Mouse (Mus musculus) kidney, adult 11 months (tissue): ENCODE measurements around the gene Cfap43.
A peak's percentile ranks its signal among the peaks of the same experiment; 100 is the strongest.

ENCODE experiments used
- DNase-seq: peaks from one replicate; pipeline ENCODE4 v3.0.0; 2022

The Cfap43 gene

DNA sequence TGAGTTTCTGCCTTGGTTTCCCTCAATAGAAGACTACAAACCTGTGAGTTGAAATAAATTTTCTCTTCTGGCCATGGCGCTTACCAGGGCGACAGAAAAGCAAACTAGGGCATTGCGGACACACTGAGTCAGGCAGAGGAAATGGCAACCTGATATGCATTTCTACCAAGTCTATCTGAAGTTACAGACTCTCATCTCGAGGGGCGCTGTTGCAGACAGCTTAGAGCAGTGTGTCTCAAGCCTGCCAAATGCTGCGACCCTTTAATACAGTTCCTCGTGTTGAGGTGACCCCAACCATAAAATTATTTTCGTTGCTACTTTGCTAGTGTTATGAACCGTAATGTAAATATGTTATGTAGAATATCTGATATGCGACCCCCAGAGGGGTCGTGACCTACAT is 138.1 kb downstream of the Cfap43 start:
- DNase-seq: no peak

DNA sequence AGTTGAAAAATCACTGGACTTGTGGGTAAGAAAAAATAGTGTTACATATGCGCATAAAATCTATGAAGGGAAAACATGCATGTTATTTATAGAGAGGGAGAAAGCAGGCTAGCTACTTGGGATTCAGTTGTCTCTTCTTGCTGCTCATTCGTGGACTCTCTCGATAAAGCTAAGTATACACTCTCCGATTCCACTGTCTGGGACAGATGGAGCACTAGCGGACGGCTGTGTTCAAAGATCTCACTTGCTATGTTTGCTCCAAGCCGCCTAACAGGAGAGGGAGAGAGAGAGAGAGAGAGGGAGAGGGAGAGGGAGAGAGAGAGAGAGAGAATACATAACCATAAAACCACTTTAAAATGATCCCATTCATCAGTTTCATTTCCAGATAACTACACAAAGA is 138.9 kb downstream of the Cfap43 start:
- DNase-seq: no peak

DNA sequence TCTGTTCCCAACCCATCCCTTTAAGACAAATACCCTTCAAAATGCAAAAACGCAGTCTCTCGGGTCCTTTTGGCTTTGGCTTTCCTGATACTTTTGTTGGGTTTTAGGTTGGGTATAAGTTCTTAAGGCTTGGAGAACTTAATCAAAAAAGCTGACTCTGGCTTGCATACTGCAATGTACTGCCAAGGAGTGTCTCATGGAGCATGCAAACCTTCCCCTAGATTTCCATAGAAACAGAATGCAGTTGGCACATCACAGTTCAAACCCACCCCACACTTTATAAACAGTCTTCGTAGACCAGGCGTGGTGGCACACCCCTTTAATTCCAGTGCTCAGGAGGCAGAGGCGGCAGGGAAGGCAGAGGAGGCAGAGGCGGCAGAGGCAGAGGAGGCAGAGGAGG is 141.2 kb downstream of the Cfap43 start:
- DNase-seq: no peak

DNA sequence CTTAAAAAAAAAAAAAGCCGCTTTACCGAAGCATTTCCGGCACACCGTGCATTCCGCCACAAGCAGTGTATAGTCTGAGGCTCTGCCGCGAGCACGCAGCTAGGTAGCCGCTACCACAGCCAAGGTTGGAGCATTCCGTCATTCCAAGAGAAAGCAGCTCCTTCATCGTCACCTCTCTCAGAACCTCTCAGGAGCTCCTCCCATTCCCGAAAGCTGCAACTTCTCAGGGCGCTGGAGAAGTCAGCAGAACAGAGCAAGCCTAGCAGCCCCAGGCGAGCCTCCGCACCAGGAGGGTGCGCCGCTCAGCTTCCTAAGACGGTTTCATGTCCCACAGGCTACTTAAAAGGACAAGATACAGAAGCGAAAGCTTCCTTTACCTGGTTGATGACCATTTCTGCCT is 163.5 kb downstream of the Cfap43 start:
- DNase-seq: no peak

DNA sequence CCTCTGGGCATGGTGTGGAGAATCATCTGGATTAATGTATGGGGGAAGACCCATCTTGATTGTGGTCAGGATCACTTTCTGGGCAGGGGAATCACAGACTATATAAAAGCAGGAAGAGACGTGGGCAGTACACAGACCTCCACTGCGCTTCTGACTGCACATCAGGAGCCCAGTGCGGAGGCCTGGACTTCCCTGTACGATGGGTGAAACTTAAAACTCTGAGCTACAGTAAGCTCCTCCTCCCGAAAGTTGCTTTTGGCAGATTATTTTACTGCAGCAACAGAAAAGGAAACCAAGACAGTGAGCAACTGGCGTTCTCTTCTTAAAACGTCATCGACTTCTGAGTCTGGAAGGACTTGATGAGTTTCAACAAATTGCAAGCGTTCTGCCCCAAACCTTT is 164.2 kb downstream of the Cfap43 start:
- no peak for DNase-seq

- no peak for DNase-seq
Measured at GRCm38 (mm10) chr19:47753921-47754320, 165.2 kb downstream of the Cfap43 start.

DNA sequence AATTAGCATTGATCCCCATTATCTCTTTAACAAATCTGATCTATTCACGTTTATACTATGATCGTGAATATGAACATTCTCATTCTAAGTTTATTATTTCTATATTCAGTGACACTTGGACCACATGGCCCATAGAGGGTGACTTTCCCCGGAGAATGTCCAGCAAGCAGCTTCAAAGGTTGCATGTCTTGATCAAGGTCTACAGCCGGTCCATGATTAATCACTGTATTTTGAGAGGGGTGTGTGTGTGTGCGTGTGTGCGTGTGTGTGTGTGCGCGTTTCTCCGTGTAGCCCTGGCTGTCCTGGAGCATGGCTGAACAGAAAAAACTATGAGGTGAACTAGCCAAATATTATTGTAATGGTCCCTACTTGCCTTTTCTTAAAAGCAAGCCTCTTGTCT is 166.6 kb downstream of the Cfap43 start:
- DNase-seq: no peak

DNA sequence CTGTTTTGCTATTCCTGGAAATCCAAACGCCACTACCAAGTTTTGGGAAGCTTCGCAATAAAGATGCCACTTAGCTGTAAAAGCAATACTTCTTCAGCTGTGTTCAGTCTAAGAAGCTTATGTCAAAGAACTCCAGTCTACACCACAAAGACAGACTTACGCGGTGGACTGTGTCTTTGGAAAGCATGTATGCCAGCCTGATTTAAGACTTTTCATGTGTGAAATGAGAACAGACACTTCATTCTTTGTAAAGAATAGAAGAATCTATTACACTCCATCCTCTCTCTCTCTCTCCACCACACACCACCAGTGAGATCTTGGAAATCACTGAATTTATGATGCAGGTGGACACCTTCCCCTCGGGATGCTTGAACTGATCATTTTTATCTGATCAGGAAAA is 168.7 kb downstream of the Cfap43 start:
- DNase-seq: no peak

DNA sequence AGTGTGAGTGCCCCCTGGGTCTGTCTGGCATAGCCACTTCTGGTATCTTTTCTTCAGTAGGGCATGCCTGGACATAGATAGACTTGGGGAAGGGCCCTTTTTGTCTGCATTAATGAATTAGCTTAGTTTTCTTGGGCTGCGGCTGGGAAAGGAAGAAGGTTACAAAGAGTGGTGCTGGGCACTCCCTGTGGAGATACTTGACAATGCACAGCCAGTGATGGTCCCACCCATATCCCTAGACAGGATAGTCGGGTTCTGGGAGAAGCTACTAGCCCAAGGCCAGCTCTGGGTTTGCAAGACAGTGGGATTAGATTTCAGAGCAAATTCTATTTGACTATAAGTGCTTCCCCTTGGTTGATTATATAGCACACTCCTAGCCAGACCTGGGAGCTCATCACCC is 170.1 kb downstream of the Cfap43 start:
- no peak for DNase-seq

DNA sequence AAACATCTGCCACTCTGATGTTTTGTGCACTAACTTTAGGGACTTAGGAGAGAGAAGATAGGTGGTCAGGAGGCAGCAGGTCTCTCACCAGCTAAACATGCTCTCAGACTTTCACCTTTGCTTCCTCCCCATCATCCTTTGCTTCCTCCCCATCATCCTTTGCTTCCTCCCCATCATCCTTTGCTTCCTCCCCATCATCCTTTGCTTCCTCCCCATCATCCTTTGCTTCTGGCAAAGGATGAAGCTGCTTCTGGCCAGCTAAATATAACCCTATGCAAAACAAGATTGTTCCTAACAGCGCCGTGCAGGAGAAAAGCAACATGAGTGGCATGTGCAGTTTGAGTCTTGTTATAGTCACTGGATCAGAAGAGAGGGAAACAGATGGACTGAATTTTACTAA is 172.0 kb downstream of the Cfap43 start:
- no peak for DNase-seq

GRCm38 (mm10) chr19:47731931-47732330 is 187.2 kb downstream of the Cfap43 start:
- DNase-seq: no peak

- DNase-seq: peak; percentile 99
Measured at GRCm38 (mm10) chr19:47731071-47731881, 187.8 kb downstream of the Cfap43 start, which contains the start of gene Sfr1. TSS of gene Sfr1 (plus strand) at chr19:47731682.

GRCm38 (mm10) chr19:47730691-47731070 is 188.4 kb downstream of the Cfap43 start:
- DNase-seq: peak; percentile 43

GRCm38 (mm10) chr19:47725643-47726140 is 193.4 kb downstream of the Cfap43 start:
- no peak for DNase-seq

DNA sequence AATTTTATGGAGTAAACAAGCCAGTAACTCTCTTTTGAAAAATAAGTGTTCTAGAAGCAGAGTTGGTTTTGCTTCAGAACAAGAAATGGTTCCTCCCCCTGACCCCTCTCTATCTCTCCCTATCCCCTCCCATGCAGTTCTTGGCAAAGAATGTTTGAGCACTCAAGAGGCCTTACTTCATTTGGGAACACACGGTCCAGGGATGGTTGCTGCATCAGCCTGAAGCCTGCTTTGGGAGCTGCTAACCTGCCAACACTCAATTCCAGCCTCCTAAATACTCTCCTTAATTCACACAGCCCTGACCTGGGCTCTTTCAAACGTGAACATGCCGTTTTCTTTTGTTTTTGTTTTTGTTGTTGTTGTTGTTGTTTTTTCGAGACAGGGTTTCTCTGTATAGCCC is 194.2 kb downstream of the Cfap43 start:
- DNase-seq: no peak

GRCm38 (mm10) chr19:47722471-47722870 is 196.6 kb downstream of the Cfap43 start:
- DNase-seq: no peak

DNA sequence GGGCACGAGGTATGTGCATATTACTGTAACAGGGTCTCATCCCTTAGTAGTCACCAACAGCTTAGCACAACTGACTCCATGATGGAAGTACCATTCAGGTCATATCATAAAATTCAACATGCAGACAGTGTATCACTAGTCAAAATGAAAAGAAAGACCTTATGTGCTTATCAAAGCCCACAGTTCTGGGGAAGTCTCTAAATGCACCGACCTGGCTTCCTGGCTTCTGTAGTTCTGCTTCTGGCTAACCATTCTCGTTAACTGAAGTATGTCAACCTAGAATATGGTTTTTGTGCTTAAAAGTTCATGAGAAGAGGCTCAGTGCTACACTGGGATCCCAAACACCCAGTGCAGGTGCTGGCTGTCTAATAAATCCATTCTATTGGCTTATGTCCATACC is 199.9 kb downstream of the Cfap43 start:
- DNase-seq: no peak

DNA sequence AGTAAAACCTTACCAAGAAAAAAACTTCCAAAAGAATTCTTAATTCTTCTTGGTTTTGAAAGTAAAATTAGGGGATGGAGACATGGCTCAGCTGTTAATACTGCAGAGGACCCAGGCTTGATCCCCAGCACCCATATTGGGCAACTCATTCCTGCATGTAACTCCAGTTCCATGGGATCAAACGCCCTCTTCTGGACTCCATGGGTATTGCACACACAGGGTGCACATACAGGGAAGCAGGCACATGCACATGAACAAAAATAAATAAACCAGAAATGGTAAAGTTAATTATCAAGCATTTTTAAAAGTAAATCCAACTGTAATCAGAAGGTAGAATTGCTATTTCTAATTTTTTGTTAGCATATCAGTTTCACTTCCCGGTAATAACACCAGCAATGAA is 202.9 kb downstream of the Cfap43 start:
- DNase-seq: no peak

- DNase-seq: no peak
Measured at GRCm38 (mm10) chr19:47713457-47713856, 205.6 kb downstream of the Cfap43 start.

DNA sequence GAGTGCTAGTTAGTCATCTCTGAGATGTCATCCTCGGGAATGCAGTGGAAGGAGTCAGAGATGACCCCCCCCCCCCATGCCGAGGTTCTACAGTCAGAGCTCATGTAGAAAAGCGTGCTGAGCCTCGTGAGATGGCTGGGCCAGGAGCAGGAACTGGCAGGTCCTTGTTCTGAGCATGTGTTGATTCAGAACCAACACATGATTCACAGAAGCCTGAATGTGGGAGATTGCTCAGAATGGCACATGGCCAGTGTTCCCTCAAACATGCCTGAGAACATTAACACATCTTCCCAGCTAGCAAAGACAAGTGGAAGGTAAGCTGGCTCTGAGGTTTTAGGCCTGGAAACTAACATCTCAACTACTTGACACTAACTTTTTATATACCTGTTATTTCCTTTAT is 208.7 kb downstream of the Cfap43 start:
- no peak for DNase-seq

GRCm38 (mm10) chr19:47705772-47706309 is 213.2 kb downstream of the Cfap43 start:
- DNase-seq: no peak

DNA sequence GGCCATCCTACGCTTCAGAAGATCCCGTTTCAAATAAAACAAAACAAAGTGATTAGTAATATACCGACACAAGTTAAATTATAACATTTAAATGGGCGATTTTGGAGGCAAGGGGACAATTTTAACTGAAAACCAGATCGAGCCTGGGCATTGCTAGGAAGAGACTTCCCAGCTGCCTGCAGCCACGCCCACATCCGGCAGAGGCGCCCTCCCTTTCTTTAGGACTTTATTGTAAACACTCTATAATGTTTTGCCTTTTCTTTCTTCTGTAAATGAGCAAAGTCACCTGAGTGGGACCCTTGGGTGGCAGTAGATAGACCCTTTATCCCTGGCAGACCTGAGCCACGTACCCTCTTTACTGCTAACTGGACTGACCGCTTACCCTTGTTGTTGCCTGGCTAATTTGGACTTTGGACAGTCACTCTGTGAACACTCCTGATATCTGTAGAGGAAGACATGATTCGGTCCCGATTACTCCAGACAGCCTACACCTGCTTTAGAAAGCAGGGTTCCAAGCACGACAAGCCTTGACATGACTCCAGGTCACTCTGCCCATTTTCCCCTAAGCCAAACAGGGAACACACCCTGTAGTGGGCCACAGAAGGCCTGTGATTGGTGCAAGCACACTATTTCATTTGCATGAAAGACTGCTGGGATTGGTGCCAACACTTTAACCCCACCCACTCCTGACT is 213.9 kb downstream of the Cfap43 start:
- DNase-seq: no peak

- no peak for DNase-seq
Measured at GRCm38 (mm10) chr19:47700509-47700908, 218.6 kb downstream of the Cfap43 start.

GRCm38 (mm10) chr19:47699743-47700142 is 219.3 kb downstream of the Cfap43 start:
- DNase-seq: no peak
